Mouse (Mus musculus): ENCODE data around the gene Zbtb17. TPM values are rescaled to one million over a fixed set of nuclear protein-coding genes. Genes with fewer than 3 reads are reported as not detected.
A peak's percentile ranks its signal among the peaks of the same experiment; 100 is the strongest.

The Zbtb17 gene
- total RNA-seq (2021) = 10 to 100 TPM; 41.1 to 42.4 TPM

- DNase-seq (ENCODE audit: low spot score in 2 of 2) = peak; percentile 88 to 92
- intact Hi-C loops (cut with DNase I) = no loop called here
Observed at GRCm38 (mm10) chr4:141444451-141445327, at the start of gene Zbtb17. Gene Zbtb17, plus strand, starts transcription at chr4:141444654.

- intact Hi-C loops (cut with DNase I) = no loop called here
- no peak for DNase-seq (ENCODE audit: low spot score in 2 of 2)
Observed at GRCm38 (mm10) chr4:141394751-141395150, 49.7 kb upstream of the Zbtb17 start.

- intact Hi-C loops (cut with DNase I) = no loop called here
Observed at GRCm38 (mm10) chr4:141397861-141398260, 46.6 kb upstream of the Zbtb17 start.

GRCm38 (mm10) chr4:141398545-141398944 lies 45.9 kb upstream of the Zbtb17 start, which contains the start of gene Clcnka:
Gene Clcnka, minus strand, starts transcription at chr4:141398724.
- no peak for DNase-seq (ENCODE audit: low spot score in 2 of 2)
- intact Hi-C loops (cut with DNase I) = no loop called here

More at GRCm38 (mm10) chr4:141397861-141398260, 46.6 kb upstream of the Zbtb17 start:
- no peak for DNase-seq (ENCODE audit: low spot score in 2 of 2)

GRCm38 (mm10) chr4:141400171-141400570 lies 44.3 kb upstream of the Zbtb17 start:
- intact Hi-C loops (cut with DNase I) = no loop called here
- no peak for DNase-seq (ENCODE audit: low spot score in 2 of 2)

- intact Hi-C loops (cut with DNase I) = loop anchor here (2.0 kb wide), 2 partner anchors 26 to 170 kb away; no protein-coding TSS in a partner anchor
- peak; percentile 86 to 89 for DNase-seq (ENCODE audit: low spot score in 2 of 2)
Observed at GRCm38 (mm10) chr4:141404518-141405313, 39.7 kb upstream of the Zbtb17 start.

GRCm38 (mm10) chr4:141405314-141405622 lies 39.2 kb upstream of the Zbtb17 start:
- intact Hi-C loops (cut with DNase I) = loop anchor here (2.0 kb wide), 2 partner anchors 26 to 170 kb away; no protein-coding TSS in a partner anchor
- DNase-seq (ENCODE audit: low spot score in 2 of 2) = no peak

- no peak for DNase-seq (ENCODE audit: low spot score in 2 of 2)
- intact Hi-C loops (cut with DNase I) = no loop called here
Observed at GRCm38 (mm10) chr4:141406516-141407299, 37.7 kb upstream of the Zbtb17 start.

GRCm38 (mm10) chr4:141408577-141408976 lies 35.9 kb upstream of the Zbtb17 start:
- intact Hi-C loops (cut with DNase I) = no loop called here
- DNase-seq (ENCODE audit: low spot score in 2 of 2) = no peak

GRCm38 (mm10) chr4:141411430-141411992 lies 32.9 kb upstream of the Zbtb17 start:
- intact Hi-C loops (cut with DNase I) = no loop called here
- no peak for DNase-seq (ENCODE audit: low spot score in 2 of 2)

- intact Hi-C loops (cut with DNase I) = no loop called here
- no peak for DNase-seq (ENCODE audit: low spot score in 2 of 2)
Observed at GRCm38 (mm10) chr4:141415924-141416323, 28.5 kb upstream of the Zbtb17 start, which contains the start of gene Clcnkb. Gene Clcnkb, minus strand, starts transcription at chr4:141416014.

- peak in 1 of 2 experiments; percentile 31 for DNase-seq (ENCODE audit: low spot score in 2 of 2)
- intact Hi-C loops (cut with DNase I) = no loop called here
Observed at GRCm38 (mm10) chr4:141419398-141420191, 24.9 kb upstream of the Zbtb17 start.

GRCm38 (mm10) chr4:141420192-141420829 lies 24.1 kb upstream of the Zbtb17 start, which contains the start of gene Hspb7:
Gene Hspb7, plus strand, starts transcription at chr4:141420779.
- no peak for DNase-seq (ENCODE audit: low spot score in 2 of 2)
- intact Hi-C loops (cut with DNase I) = no loop called here

GRCm38 (mm10) chr4:141420886-141421285 lies 23.6 kb upstream of the Zbtb17 start:
- intact Hi-C loops (cut with DNase I) = no loop called here
- DNase-seq (ENCODE audit: low spot score in 2 of 2) = no peak

GRCm38 (mm10) chr4:141421423-141421822 lies 23.0 kb upstream of the Zbtb17 start:
- intact Hi-C loops (cut with DNase I) = no loop called here
- no peak for DNase-seq (ENCODE audit: low spot score in 2 of 2)

GRCm38 (mm10) chr4:141422841-141423240 lies 21.6 kb upstream of the Zbtb17 start:
- intact Hi-C loops (cut with DNase I) = no loop called here
- no peak for DNase-seq (ENCODE audit: low spot score in 2 of 2)

GRCm38 (mm10) chr4:141423288-141423687 lies 21.2 kb upstream of the Zbtb17 start:
- DNase-seq (ENCODE audit: low spot score in 2 of 2) = no peak
- intact Hi-C loops (cut with DNase I) = no loop called here

All from left cerebral cortex, postnatal 36 days (tissue).